Mouse (Mus musculus) hindbrain, embryonic 10.5 days (tissue): ENCODE data around the gene Cytl1. TPM values are rescaled to one million over a fixed set of nuclear protein-coding genes. Genes with fewer than 3 reads are reported as not detected.

Source experiments
- DNase-seq: peaks from one replicate; pipeline ENCODE4 v3.0.0-alpha.2; 2017; ENCODE audit warnings: low spot score
- H3K27ac ChIP-seq: fragments of 300-500 bp; sonication (generic); 2 replicates; pipeline ENCODE4 v1.5.1; 2016; ENCODE audit warnings: mild to moderate bottlenecking, moderate library complexity
- H3K27me3 ChIP-seq: fragments of 300-500 bp; sonication (generic); 2 replicates; pipeline ENCODE4 v1.6.1; 2016; ENCODE audit warnings: mild to moderate bottlenecking; ENCODE audit not compliant: poor library complexity, insufficient read depth, severe bottlenecking
- H3K36me3 ChIP-seq: fragments of 300-500 bp; sonication (generic); 2 replicates; pipeline ENCODE4 v1.6.1; 2016; ENCODE audit warnings: mild to moderate bottlenecking, moderate library complexity
- H3K4me1 ChIP-seq: fragments of 300-500 bp; sonication (generic); replicated peaks from 2 replicates; pipeline ENCODE4 v1.6.1; 2016; ENCODE audit warnings: mild to moderate bottlenecking
- H3K4me3 ChIP-seq: fragments of 300-500 bp; sonication (generic); 2 replicates; pipeline ENCODE4 v1.5.1; 2016; ENCODE audit warnings: mild to moderate bottlenecking, moderate library complexity
- H3K9me3 ChIP-seq: fragments of 300-500 bp; sonication (generic); 2 replicates; pipeline ENCODE4 v1.6.1; 2016; ENCODE audit warnings: mild to moderate bottlenecking, moderate library complexity
- WGBS: fragments of 180-500 bp; shearing (Covaris S2); methylation state at CpG from one replicate; pipeline ENCODE4 v1.1.7; 2016; 5-methylcytosine and 5-hydroxymethylcytosine counted together
- polyA plus RNA-seq: library from polyadenylated mRNA; unstranded; fragments of >200 nt; fragmentation: Nextera tagmentation; extraction: Ambion mirVana; gene quantifications from 2 replicates; pipeline ENCODE4 v1.2.1, GENCODE M21; 2016

Cytl1 gene
- polyA plus RNA-seq, 1 experiment from 2014 or later: 0.48 TPM

- 93% methylated on average over 2 of the region's 2 CpGs for WGBS
- H3K4me3 ChIP-seq: no peak overlapping the region
- H3K27me3 ChIP-seq: no peaks in the 10 kb centered on the region
These were observed 4.5 kb upstream of the Cytl1 start for GRCm38 (mm10) chr5:37730781-37731180.

GRCm38 (mm10) chr5:37736213-37736612, 894 bp downstream of the Cytl1 start:
- Histone ChIP-seq H3K27ac (no peak overlapping the region), H3K36me3 (no peaks in the 10 kb centered on the region), H3K4me3 (no peak overlapping the region), H3K4me1 (peaks cover 5% of the 10 kb centered on the region; the same call in 1 of the 2 replicates), H3K27me3 (no peaks in the 10 kb centered on the region), H3K9me3 (0 out of 2 replicates have a peak, but pooled peaks cover 8% of the 10 kb centered on the region)
- no peak for DNase-seq
- 64% methylated on average over 7 of the region's 7 CpGs for WGBS

More at GRCm38 (mm10) chr5:37730781-37731180, 4.5 kb upstream of the Cytl1 start:
- 0 out of 2 replicates have a peak, but pooled peaks cover 8% of the 10 kb centered on the region for H3K9me3 ChIP-seq
- no peaks in the 10 kb centered on the region for H3K36me3 ChIP-seq
- no peak for DNase-seq
- H3K27ac ChIP-seq: no peak overlapping the region
- peaks cover 5% of the 10 kb centered on the region; the same call in 1 of the 2 replicates for H3K4me1 ChIP-seq

GRCm38 (mm10) chr5:37743889-37744707, 8.8 kb downstream of the Cytl1 start:
- Histone ChIP-seq H3K9me3 (peaks cover 4% of the 10 kb centered on the region; the same call in 1 of the 2 replicates), H3K27me3 (no peaks in the 10 kb centered on the region), H3K27ac (no peak overlapping the region), H3K4me3 (no peak overlapping the region), H3K36me3 (no peaks in the 10 kb centered on the region), H3K4me1 (0 out of 2 replicates have a peak, but pooled peaks cover 4% of the 10 kb centered on the region)
- 84% methylated on average over 13 of the region's 13 CpGs for WGBS
- DNase-seq: no peak

- Histone ChIP-seq H3K4me1 (peaks cover 9% of the 10 kb centered on the region; the same call in 1 of the 2 replicates), H3K27me3 (no peaks in the 10 kb centered on the region; the same call in 1 of the 2 replicates), H3K36me3 (no peaks in the 10 kb centered on the region), H3K4me3 (no peak overlapping the region), H3K27ac (0 out of 2 replicates have a peak overlapping the region, but pooled peaks have one; percentile 4), H3K9me3 (no peaks in the 10 kb centered on the region)
- WGBS: 63% methylated on average over 8 of the region's 8 CpGs
- peak; percentile 76 for DNase-seq
These were observed 17.0 kb downstream of the Cytl1 start for GRCm38 (mm10) chr5:37752027-37752967.

GRCm38 (mm10) chr5:37753366-37753765, 18.0 kb downstream of the Cytl1 start:
- Histone ChIP-seq H3K27ac (no peak overlapping the region), H3K36me3 (no peaks in the 10 kb centered on the region), H3K4me3 (no peak overlapping the region), H3K4me1 (peaks cover 5% of the 10 kb centered on the region; the same call in 1 of the 2 replicates), H3K9me3 (no peaks in the 10 kb centered on the region), H3K27me3 (no peaks in the 10 kb centered on the region; the same call in 1 of the 2 replicates)
- DNase-seq: no peak
- WGBS: 85% methylated on average over 7 of the region's 7 CpGs

GRCm38 (mm10) chr5:37762046-37762445, 26.7 kb downstream of the Cytl1 start:
- no peaks in the 10 kb centered on the region for H3K36me3 ChIP-seq
- H3K4me3 ChIP-seq: no peak overlapping the region
- no peaks in the 10 kb centered on the region for H3K27me3 ChIP-seq
- 86% methylated on average over 3 of the region's 3 CpGs for WGBS
- no peak for DNase-seq
- no peak overlapping the region for H3K27ac ChIP-seq
- H3K9me3 ChIP-seq: 0 out of 2 replicates have a peak, but pooled peaks cover 6% of the 10 kb centered on the region
- H3K4me1 ChIP-seq: peaks cover 12% of the 10 kb centered on the region

DNA sequence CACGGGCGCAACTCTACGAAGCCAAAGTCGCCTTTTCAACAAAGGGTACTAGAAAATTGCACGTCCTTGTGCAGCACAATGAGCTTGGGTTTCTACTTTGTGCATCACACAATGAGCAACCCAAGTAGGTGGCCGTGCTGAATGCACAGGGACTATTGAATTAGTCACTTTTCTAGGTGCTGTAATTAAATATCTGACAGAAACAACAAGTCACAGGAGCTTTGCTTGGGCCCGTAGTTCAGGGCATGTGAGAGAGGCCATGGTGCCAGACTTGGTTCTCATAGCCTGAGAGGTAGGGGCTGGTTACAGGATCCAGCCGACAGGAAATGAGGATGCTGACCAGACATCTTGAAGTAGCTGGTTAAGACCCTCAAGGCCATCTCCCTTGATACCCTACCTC, 30.5 kb downstream of the Cytl1 start:
- 0 out of 2 replicates have a peak, but pooled peaks cover 6% of the 10 kb centered on the region for H3K9me3 ChIP-seq
- 0 out of 2 replicates have a peak, but pooled peaks cover 11% of the 10 kb centered on the region for H3K27me3 ChIP-seq
- H3K4me3 ChIP-seq: no peak overlapping the region
- 33% methylated on average over 8 of the region's 8 CpGs for whole genome bisulfite sequencing
- H3K4me1 ChIP-seq: peaks cover 19% of the 10 kb centered on the region
- H3K27ac ChIP-seq: 0 out of 2 replicates have a peak overlapping the region, but pooled peaks have one; percentile 42
- H3K36me3 ChIP-seq: no peaks in the 10 kb centered on the region
- peak; percentile 15 for DNase-seq

DNA sequence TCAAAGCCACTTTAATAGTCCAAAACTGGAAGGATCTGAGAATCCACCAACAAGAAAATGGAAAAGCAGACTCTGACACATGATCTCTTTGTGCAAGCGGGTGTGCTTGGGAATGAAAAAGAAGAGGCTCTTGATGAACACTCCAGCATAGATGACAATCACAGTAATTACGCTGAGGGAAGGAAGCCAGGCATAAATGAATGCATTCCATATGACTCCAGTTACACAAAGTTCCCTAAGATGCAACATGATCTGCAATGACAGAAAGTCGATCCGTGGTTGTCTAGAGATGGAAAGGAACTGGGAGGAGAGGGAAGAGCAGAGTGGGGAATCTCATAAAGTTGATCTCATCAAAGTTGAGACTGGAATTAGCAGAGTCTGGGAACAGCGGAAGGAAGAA, 31.9 kb downstream of the Cytl1 start:
- Histone ChIP-seq H3K4me3 (no peak overlapping the region), H3K36me3 (no peaks in the 10 kb centered on the region), H3K27me3 (0 out of 2 replicates have a peak, but pooled peaks cover 11% of the 10 kb centered on the region), H3K9me3 (0 out of 2 replicates have a peak, but pooled peaks cover 8% of the 10 kb centered on the region), H3K4me1 (peaks cover 19% of the 10 kb centered on the region), H3K27ac (no peak overlapping the region)
- 81% methylated on average over 5 of the region's 5 CpGs for WGBS
- no peak for DNase-seq

GRCm38 (mm10) chr5:37769031-37769430, 33.7 kb downstream of the Cytl1 start:
- 19% methylated on average over 5 of the region's 5 CpGs for WGBS
- peaks cover 19% of the 10 kb centered on the region for H3K4me1 ChIP-seq
- H3K27me3 ChIP-seq: 0 out of 2 replicates have a peak, but pooled peaks cover 11% of the 10 kb centered on the region
- no peak for DNase-seq
- H3K36me3 ChIP-seq: no peaks in the 10 kb centered on the region
- 0 out of 2 replicates have a peak, but pooled peaks cover 3% of the 10 kb centered on the region for H3K9me3 ChIP-seq
- H3K4me3 ChIP-seq: no peak overlapping the region
- H3K27ac ChIP-seq: no peak overlapping the region

DNA sequence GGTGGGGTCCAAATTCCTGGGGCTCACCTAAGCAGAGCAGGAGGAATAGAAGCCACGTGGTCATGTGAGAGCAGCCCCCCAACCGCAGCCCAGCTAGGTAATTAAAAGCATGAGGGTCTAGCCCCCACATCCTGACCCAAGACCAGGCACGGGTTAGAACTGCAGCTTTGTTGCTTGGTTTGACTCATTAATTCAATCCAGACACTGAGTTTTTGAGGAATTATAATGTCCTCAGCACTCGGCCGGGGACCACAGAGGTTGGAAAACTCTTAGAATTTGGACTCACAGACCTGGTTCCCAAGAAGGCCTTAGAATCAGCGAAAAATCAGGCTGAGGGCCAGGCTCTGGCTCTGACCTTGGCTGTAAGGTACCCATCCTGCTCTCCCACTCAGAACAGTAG, 35.6 kb downstream of the Cytl1 start:
- 0 out of 2 replicates have a peak, but pooled peaks cover 3% of the 10 kb centered on the region for H3K9me3 ChIP-seq
- H3K4me3 ChIP-seq: no peak overlapping the region
- H3K27me3 ChIP-seq: 0 out of 2 replicates have a peak, but pooled peaks cover 16% of the 10 kb centered on the region
- no peaks in the 10 kb centered on the region for H3K36me3 ChIP-seq
- no peak for DNase-seq
- WGBS: 86% methylated on average over 6 of the region's 6 CpGs
- peaks cover 15% of the 10 kb centered on the region for H3K4me1 ChIP-seq
- no peak overlapping the region for H3K27ac ChIP-seq

- Histone ChIP-seq H3K36me3 (no peaks in the 10 kb centered on the region), H3K4me1 (peaks cover 4% of the 10 kb centered on the region; the same call in 1 of the 2 replicates), H3K27ac (no peak overlapping the region), H3K27me3 (0 out of 2 replicates have a peak, but pooled peaks cover 6% of the 10 kb centered on the region), H3K9me3 (0 out of 2 replicates have a peak, but pooled peaks cover 3% of the 10 kb centered on the region), H3K4me3 (no peak overlapping the region)
- WGBS: 79% methylated on average over 4 of the region's 4 CpGs
- no peak for DNase-seq
These were observed 38.7 kb downstream of the Cytl1 start for GRCm38 (mm10) chr5:37774011-37774410.

- no peak overlapping the region for H3K4me3 ChIP-seq
- H3K27me3 ChIP-seq: 0 out of 2 replicates have a peak, but pooled peaks cover 5% of the 10 kb centered on the region
- no peaks in the 10 kb centered on the region for H3K4me1 ChIP-seq
- WGBS: 57% methylated on average over 5 of the region's 5 CpGs
- no peak for DNase-seq
- no peak overlapping the region for H3K27ac ChIP-seq
- no peaks in the 10 kb centered on the region for H3K36me3 ChIP-seq
- H3K9me3 ChIP-seq: 0 out of 2 replicates have a peak, but pooled peaks cover 3% of the 10 kb centered on the region
These were observed 40.4 kb downstream of the Cytl1 start for GRCm38 (mm10) chr5:37775681-37776080.
